Mouse (Mus musculus) heart, postnatal 0 days (tissue): ENCODE results near the gene Gtf2f2.

Experiments used
- CTCF ChIP-seq: IDR thresholded peaks from 2 replicates; pipeline ENCODE4 v1.5.1; 2016; ENCODE audit warnings: antibody characterized with exemption, control low read depth, low read depth
- EP300 ChIP-seq: IDR thresholded peaks from 2 replicates; pipeline ENCODE4 v1.6.1; 2016; ENCODE audit warnings: antibody characterized with exemption, low read depth

- TF ChIP-seq CTCF (no peak), EP300 (no peak)
Measured at GRCm38 (mm10) chr14:75878980-75879379, 131.7 kb downstream of the Gtf2f2 start.
